Mouse (Mus musculus) embryonic fibroblast, embryonic 13.5 days (primary cell): Measurements from ENCODE around the gene Ntng1.

Experiments
- CTCF ChIP-seq: IDR thresholded peaks from 2 replicates; pipeline ENCODE4 v1.5.1; 2011; ENCODE audit warnings: mild to moderate bottlenecking, control low read depth, low read length, moderate library complexity, borderline replicate concordance; ENCODE audit not compliant: insufficient read depth
- POLR2A ChIP-seq: IDR thresholded peaks from 2 replicates; pipeline ENCODE4 v1.6.1; 2011; ENCODE audit warnings: low read depth, mild to moderate bottlenecking, control low read depth, low read length, moderate library complexity

GRCm38 (mm10) chr3:110044209-110044608 is 99.6 kb downstream of the Ntng1 start:
- TF ChIP-seq CTCF = no peak
- no peak for TF ChIP-seq POLR2A
